Mouse (Mus musculus) limb, embryonic 12.5 days (tissue): ENCODE measurements around the gene Sult1a1. TPM values are rescaled to one million over a fixed set of nuclear protein-coding genes. Genes with fewer than 3 reads are reported as not detected.

Source experiments
- ATAC-seq: fragments of 200-750 bp; cut with Nextera tagmentation; 2 replicates; pipeline ENCODE4 v1.8.0; 2017; ENCODE audit warnings: low read depth, moderate TSS enrichment; ENCODE audit not compliant: insufficient number of reproducible peaks, insufficient read depth, low FRiP score, low TSS enrichment
- H3K27ac ChIP-seq: fragments of 300-500 bp; sonication (generic); 2 replicates; pipeline ENCODE4 v1.5.1; 2016; ENCODE audit warnings: mild to moderate bottlenecking, moderate library complexity
- H3K27me3 ChIP-seq: fragments of 300-500 bp; sonication (generic); 2 replicates; pipeline ENCODE4 v1.6.1; 2016; ENCODE audit warnings: mild to moderate bottlenecking, moderate library complexity
- H3K36me3 ChIP-seq: fragments of 300-500 bp; sonication (generic); 2 replicates; pipeline ENCODE4 v1.6.1; 2016; ENCODE audit warnings: mild to moderate bottlenecking, moderate library complexity
- H3K4me1 ChIP-seq: fragments of 300-500 bp; sonication (generic); replicated peaks from 2 replicates; pipeline ENCODE4 v1.6.1; 2016
- H3K4me2 ChIP-seq: fragments of 300-500 bp; sonication (generic); 2 replicates; pipeline ENCODE4 v1.6.1; 2016; ENCODE audit warnings: mild to moderate bottlenecking, moderate library complexity
- H3K4me3 ChIP-seq: fragments of 300-500 bp; sonication (generic); replicated peaks from 2 replicates; pipeline ENCODE4 v1.5.1; 2016; ENCODE audit warnings: mild to moderate bottlenecking
- H3K9ac ChIP-seq: fragments of 300-500 bp; sonication (generic); replicated peaks from 2 replicates; pipeline ENCODE4 v1.6.1; 2016; ENCODE audit warnings: mild to moderate bottlenecking, moderate library complexity
- H3K9me3 ChIP-seq: fragments of 300-500 bp; sonication (generic); 2 replicates; pipeline ENCODE4 v1.6.1; 2016; ENCODE audit warnings: mild to moderate bottlenecking, moderate library complexity
- WGBS: fragments of 180-500 bp; shearing (Covaris S2); methylation state at CpG from one replicate; pipeline ENCODE4 v1.1.7; 2016; 5-methylcytosine and 5-hydroxymethylcytosine counted together
- polyA plus RNA-seq: library from polyadenylated mRNA; unstranded; fragments of >200 nt; fragmentation: Nextera tagmentation; extraction: Ambion mirVana; gene quantifications from 2 replicates; pipeline ENCODE4 v1.2.1, GENCODE M21; 2016

Gene Sult1a1
- polyA plus RNA-seq, 1 experiment from 2014 or later = 1.2 TPM

GRCm38 (mm10) chr7:126704121-126704980, 28.1 kb upstream of the Sult1a1 start:
- peaks cover 37% of the 10 kb centered on the region for H3K27me3 ChIP-seq
- 1% methylated on average over 39 of the region's 39 CpGs for WGBS
- H3K4me2 ChIP-seq = peak overlapping the region; percentile 99
- H3K9ac ChIP-seq = peak overlapping the region; percentile 65
- 0 out of 2 replicates have a peak, but pooled peaks cover 4% of the 10 kb centered on the region for H3K9me3 ChIP-seq
- H3K27ac ChIP-seq = no peak overlapping the region
- H3K36me3 ChIP-seq = peaks cover 2% of the 10 kb centered on the region; the same call in 1 of the 2 replicates
- H3K4me1 ChIP-seq = peaks cover 25% of the 10 kb centered on the region
- H3K4me3 ChIP-seq = peak overlapping the region; percentile 60
- 0 out of 2 replicates have a peak, but pooled peaks have one; percentile 56 for ATAC-seq

GRCm38 (mm10) chr7:126703757-126704077, 27.5 kb upstream of the Sult1a1 start:
- Histone ChIP-seq H3K4me1 (peaks cover 25% of the 10 kb centered on the region), H3K4me3 (peak overlapping the region; percentile 60), H3K27me3 (peaks cover 37% of the 10 kb centered on the region), H3K4me2 (peak overlapping the region; percentile 99), H3K9ac (peak overlapping the region; percentile 65; the same call in 1 of the 2 replicates), H3K27ac (no peak overlapping the region), H3K9me3 (0 out of 2 replicates have a peak, but pooled peaks cover under 1% of the 10 kb centered on the region), H3K36me3 (peaks cover 2% of the 10 kb centered on the region; the same call in 1 of the 2 replicates)
- ATAC-seq = no peak
- WGBS = 16% methylated on average over 7 of the region's 7 CpGs

- peak overlapping the region; percentile 99 for H3K4me2 ChIP-seq
- no peak overlapping the region for H3K27ac ChIP-seq
- no peak for ATAC-seq
- peaks cover 2% of the 10 kb centered on the region; the same call in 1 of the 2 replicates for H3K36me3 ChIP-seq
- H3K4me1 ChIP-seq = peaks cover 25% of the 10 kb centered on the region
- H3K4me3 ChIP-seq = peak overlapping the region; percentile 60
- 0 out of 2 replicates have a peak overlapping the region, but pooled peaks have one; percentile 65 for H3K9ac ChIP-seq
- 82% methylated on average over 12 of the region's 12 CpGs for WGBS
- H3K27me3 ChIP-seq = peaks cover 37% of the 10 kb centered on the region
- H3K9me3 ChIP-seq = no peaks in the 10 kb centered on the region
Measured at GRCm38 (mm10) chr7:126702861-126703756, 26.9 kb upstream of the Sult1a1 start.

GRCm38 (mm10) chr7:126702358-126702757, 26.1 kb upstream of the Sult1a1 start:
- Histone ChIP-seq H3K36me3 (peaks cover 3% of the 10 kb centered on the region; the same call in 1 of the 2 replicates), H3K4me3 (no peak overlapping the region), H3K9ac (no peak overlapping the region), H3K27ac (no peak overlapping the region), H3K4me1 (peaks cover 25% of the 10 kb centered on the region), H3K4me2 (no peak overlapping the region), H3K9me3 (no peaks in the 10 kb centered on the region), H3K27me3 (peaks cover 37% of the 10 kb centered on the region)
- WGBS = 78% methylated on average over 6 of the region's 6 CpGs
- no peak for ATAC-seq

GRCm38 (mm10) chr7:126701559-126702357, 25.5 kb upstream of the Sult1a1 start:
- peaks cover 37% of the 10 kb centered on the region for H3K27me3 ChIP-seq
- H3K27ac ChIP-seq = no peak overlapping the region
- 0 out of 2 replicates have a peak overlapping the region, but pooled peaks have one; percentile 13 for H3K4me2 ChIP-seq
- H3K9ac ChIP-seq = no peak overlapping the region; the same call in 1 of the 2 replicates
- H3K4me1 ChIP-seq = peaks cover 31% of the 10 kb centered on the region
- no peaks in the 10 kb centered on the region for H3K9me3 ChIP-seq
- WGBS = 63% methylated on average over 24 of the region's 24 CpGs
- H3K4me3 ChIP-seq = no peak overlapping the region
- no peak for ATAC-seq
- peaks cover 8% of the 10 kb centered on the region; the same call in 1 of the 2 replicates for H3K36me3 ChIP-seq

- Histone ChIP-seq H3K9ac (no peak overlapping the region; the same call in 1 of the 2 replicates), H3K9me3 (no peaks in the 10 kb centered on the region), H3K4me2 (0 out of 2 replicates have a peak overlapping the region, but pooled peaks have one; percentile 13), H3K4me1 (peaks cover 35% of the 10 kb centered on the region), H3K27me3 (peaks cover 35% of the 10 kb centered on the region), H3K36me3 (peaks cover 8% of the 10 kb centered on the region; the same call in 1 of the 2 replicates), H3K27ac (no peak overlapping the region), H3K4me3 (no peak overlapping the region)
- 2% methylated on average over 11 of the region's 11 CpGs for WGBS
- ATAC-seq = no peak
Measured at GRCm38 (mm10) chr7:126701070-126701469, 24.8 kb upstream of the Sult1a1 start.

- H3K36me3 ChIP-seq = peaks cover 8% of the 10 kb centered on the region; the same call in 1 of the 2 replicates
- ATAC-seq = no peak
- peaks cover 35% of the 10 kb centered on the region for H3K4me1 ChIP-seq
- 87% methylated on average over 25 of the region's 25 CpGs for WGBS
- H3K4me2 ChIP-seq = no peak overlapping the region
- H3K27ac ChIP-seq = no peak overlapping the region
- peaks cover 28% of the 10 kb centered on the region for H3K27me3 ChIP-seq
- no peak overlapping the region; the same call in 1 of the 2 replicates for H3K9ac ChIP-seq
- no peak overlapping the region for H3K4me3 ChIP-seq
- no peaks in the 10 kb centered on the region for H3K9me3 ChIP-seq
Measured at GRCm38 (mm10) chr7:126700063-126701015, 24.1 kb upstream of the Sult1a1 start.

GRCm38 (mm10) chr7:126697838-126698237, 21.6 kb upstream of the Sult1a1 start:
- Histone ChIP-seq H3K36me3 (peaks cover 8% of the 10 kb centered on the region; the same call in 1 of the 2 replicates), H3K9me3 (no peaks in the 10 kb centered on the region), H3K4me1 (peaks cover 24% of the 10 kb centered on the region), H3K27ac (no peak overlapping the region), H3K4me3 (no peak overlapping the region), H3K9ac (no peak overlapping the region), H3K27me3 (peaks cover 4% of the 10 kb centered on the region), H3K4me2 (no peak overlapping the region)
- 95% methylated on average over 8 of the region's 8 CpGs for WGBS
- no peak for ATAC-seq

GRCm38 (mm10) chr7:126696886-126697285, 20.7 kb upstream of the Sult1a1 start:
- peak overlapping the region; percentile 90; the same call in 1 of the 2 replicates for H3K9ac ChIP-seq
- peaks cover 17% of the 10 kb centered on the region for H3K36me3 ChIP-seq

More at GRCm38 (mm10) chr7:126696886-126697285, 20.7 kb upstream of the Sult1a1 start:
- peak overlapping the region; percentile 90 for H3K4me2 ChIP-seq
- no peak overlapping the region for H3K27ac ChIP-seq
- 74% methylated on average over 3 of the region's 3 CpGs for WGBS
- H3K9me3 ChIP-seq = no peaks in the 10 kb centered on the region
- no peak for ATAC-seq
- peak overlapping the region; percentile 77 for H3K4me3 ChIP-seq
- no peaks in the 10 kb centered on the region for H3K27me3 ChIP-seq
- peaks cover 24% of the 10 kb centered on the region for H3K4me1 ChIP-seq
